Mouse (Mus musculus): ENCODE measurements around the gene Tmem170. TPM values are rescaled to one million over a fixed set of nuclear protein-coding genes. Genes with fewer than 3 reads are reported as not detected.

Gene Tmem170
- polyA plus RNA-seq (2016; fragmentation: Nextera tagmentation; extraction: Ambion mirVana) = 7.6 and 8.7 TPM in 2 replicates

GRCm38 (mm10) chr8:111876355-111876948 lies at the start of gene Tmem170:
Tmem170 (minus strand) TSS chr8:111876750.
- Histone ChIP-seq H3K4me3 (replicated peaks) (peak within 1 kb of the TSS; percentile 83), H3K9ac (peak within 1 kb of the TSS; percentile 66), H3K36me3 (replicated peaks) (no peaks in the 10 kb centered on the region), H3K27ac (peak within 1 kb of the TSS; percentile 63), H3K4me1 (peaks cover 7% of the 10 kb centered on the region), H3K27me3 (no peaks in the 10 kb centered on the region), H3K9me3 (no peaks in the 10 kb centered on the region), H3K4me2 (peak within 1 kb of the TSS; percentile 79)
- ATAC-seq (ENCODE audit: low FRiP score) = peak; percentile 99
- under 1% methylated on average over 43 of the region's 53 CpGs for WGBS

GRCm38 (mm10) chr8:111924976-111925375 lies 48.4 kb upstream of the Tmem170 start:
- 84% methylated on average over 7 of the region's 7 CpGs for whole genome bisulfite sequencing

GRCm38 (mm10) chr8:111923383-111923804 lies 46.8 kb upstream of the Tmem170 start:
- H3K27me3 ChIP-seq = no peaks in the 10 kb centered on the region
- WGBS = 36% methylated on average over 10 of the region's 10 CpGs
- H3K4me1 ChIP-seq = no peaks in the 10 kb centered on the region
- no peak for ATAC-seq (ENCODE audit: low FRiP score)
- 0 out of 2 replicates have a peak, but pooled peaks cover 2% of the 10 kb centered on the region for H3K36me3 ChIP-seq (replicated peaks)
- H3K9ac ChIP-seq = no peak overlapping the region
- H3K9me3 ChIP-seq = no peaks in the 10 kb centered on the region
- H3K4me3 ChIP-seq (replicated peaks) = no peak overlapping the region
- no peak overlapping the region for H3K4me2 ChIP-seq
- H3K27ac ChIP-seq = no peak overlapping the region

More at GRCm38 (mm10) chr8:111924976-111925375, 48.4 kb upstream of the Tmem170 start:
- H3K4me2 ChIP-seq = no peak overlapping the region
- H3K9me3 ChIP-seq = no peaks in the 10 kb centered on the region
- H3K4me1 ChIP-seq = no peaks in the 10 kb centered on the region
- no peak overlapping the region for H3K4me3 ChIP-seq (replicated peaks)
- H3K27ac ChIP-seq = no peak overlapping the region
- ATAC-seq (ENCODE audit: low FRiP score) = no peak
- no peaks in the 10 kb centered on the region for H3K36me3 ChIP-seq (replicated peaks)
- H3K27me3 ChIP-seq = no peaks in the 10 kb centered on the region
- no peak overlapping the region for H3K9ac ChIP-seq

- H3K4me1 ChIP-seq = no peaks in the 10 kb centered on the region
- WGBS = 81% methylated on average over 4 of the region's 4 CpGs
- no peaks in the 10 kb centered on the region for H3K9me3 ChIP-seq
- no peak overlapping the region for H3K4me2 ChIP-seq
- no peaks in the 10 kb centered on the region for H3K27me3 ChIP-seq
- no peak overlapping the region for H3K4me3 ChIP-seq (replicated peaks)
- H3K27ac ChIP-seq = no peak overlapping the region
- H3K9ac ChIP-seq = no peak overlapping the region
- no peak for ATAC-seq (ENCODE audit: low FRiP score)
- H3K36me3 ChIP-seq (replicated peaks) = peaks cover 13% of the 10 kb centered on the region; the same call in 1 of the 2 replicates
Measured at GRCm38 (mm10) chr8:111920971-111921370, 44.4 kb upstream of the Tmem170 start.

- Histone ChIP-seq H3K36me3 (replicated peaks) (peaks cover 13% of the 10 kb centered on the region; the same call in 1 of the 2 replicates), H3K9ac (no peak overlapping the region), H3K4me1 (no peaks in the 10 kb centered on the region), H3K9me3 (no peaks in the 10 kb centered on the region), H3K4me2 (no peak overlapping the region), H3K27ac (no peak overlapping the region), H3K4me3 (replicated peaks) (no peak overlapping the region), H3K27me3 (no peaks in the 10 kb centered on the region)
- WGBS = 83% methylated on average over 2 of the region's 2 CpGs
- ATAC-seq (ENCODE audit: low FRiP score) = no peak
Measured at GRCm38 (mm10) chr8:111919663-111920062, 43.1 kb upstream of the Tmem170 start.

GRCm38 (mm10) chr8:111912860-111913432 lies 36.4 kb upstream of the Tmem170 start:
- H3K4me2 ChIP-seq = peak overlapping the region; percentile 11; the same call in 1 of the 2 replicates
- H3K27ac ChIP-seq = peak overlapping the region; percentile 57
- H3K27me3 ChIP-seq = peaks cover 20% of the 10 kb centered on the region
- no peak overlapping the region for H3K9ac ChIP-seq
- no peaks in the 10 kb centered on the region for H3K9me3 ChIP-seq
- 40% methylated on average over 12 of the region's 12 CpGs for WGBS
- H3K36me3 ChIP-seq (replicated peaks) = 0 out of 2 replicates have a peak, but pooled peaks cover 6% of the 10 kb centered on the region
- no peak overlapping the region for H3K4me3 ChIP-seq (replicated peaks)
- peaks cover 16% of the 10 kb centered on the region for H3K4me1 ChIP-seq
- ATAC-seq (ENCODE audit: low FRiP score) = peak; percentile 68; the same call in 1 of the 2 replicates

- WGBS = 41% methylated on average over 7 of the region's 7 CpGs
- no peak overlapping the region for H3K27ac ChIP-seq
- H3K36me3 ChIP-seq (replicated peaks) = 0 out of 2 replicates have a peak, but pooled peaks cover 3% of the 10 kb centered on the region
- ATAC-seq (ENCODE audit: low FRiP score) = no peak
- no peak overlapping the region for H3K4me2 ChIP-seq
- H3K4me1 ChIP-seq = peaks cover 16% of the 10 kb centered on the region
- H3K9ac ChIP-seq = no peak overlapping the region
- H3K4me3 ChIP-seq (replicated peaks) = no peak overlapping the region
- peaks cover 20% of the 10 kb centered on the region for H3K27me3 ChIP-seq
- H3K9me3 ChIP-seq = no peaks in the 10 kb centered on the region
Measured at GRCm38 (mm10) chr8:111911572-111911971, 35.0 kb upstream of the Tmem170 start.

GRCm38 (mm10) chr8:111909621-111910450 lies 33.3 kb upstream of the Tmem170 start, which contains the start of gene Chst5:
Chst5 (minus strand) TSS chr8:111910447.
- Histone ChIP-seq H3K4me2 (peak within 1 kb of the TSS; percentile 59), H3K27me3 (peaks cover 20% of the 10 kb centered on the region), H3K4me3 (replicated peaks) (peak within 1 kb of the TSS; percentile 39), H3K9ac (peak within 1 kb of the TSS; percentile 56), H3K9me3 (no peaks in the 10 kb centered on the region), H3K4me1 (peaks cover 16% of the 10 kb centered on the region), H3K36me3 (replicated peaks) (no peaks in the 10 kb centered on the region), H3K27ac (no peak within 1 kb of the TSS)
- WGBS = 3% methylated on average over 47 of the region's 47 CpGs
- ATAC-seq (ENCODE audit: low FRiP score) = peak; percentile 71

GRCm38 (mm10) chr8:111905500-111906121 lies 29.1 kb upstream of the Tmem170 start:
- ATAC-seq (ENCODE audit: low FRiP score) = no peak
- 78% methylated on average over 7 of the region's 8 CpGs for WGBS
- Histone ChIP-seq H3K4me2 (no peak overlapping the region), H3K4me3 (replicated peaks) (no peak overlapping the region), H3K27ac (no peak overlapping the region), H3K27me3 (peaks cover 20% of the 10 kb centered on the region), H3K9me3 (no peaks in the 10 kb centered on the region), H3K4me1 (peaks cover 5% of the 10 kb centered on the region), H3K9ac (no peak overlapping the region), H3K36me3 (replicated peaks) (no peaks in the 10 kb centered on the region)

GRCm38 (mm10) chr8:111902080-111902479 lies 25.5 kb upstream of the Tmem170 start:
- Histone ChIP-seq H3K4me3 (replicated peaks) (no peak overlapping the region), H3K4me1 (no peaks in the 10 kb centered on the region), H3K27me3 (no peaks in the 10 kb centered on the region), H3K27ac (no peak overlapping the region), H3K4me2 (no peak overlapping the region), H3K9me3 (no peaks in the 10 kb centered on the region), H3K9ac (no peak overlapping the region), H3K36me3 (replicated peaks) (no peaks in the 10 kb centered on the region)
- 43% methylated on average over 5 of the region's 5 CpGs for WGBS
- ATAC-seq (ENCODE audit: low FRiP score) = no peak

- no peak overlapping the region for H3K27ac ChIP-seq
- no peak overlapping the region for H3K4me2 ChIP-seq
- no peak overlapping the region for H3K4me3 ChIP-seq (replicated peaks)
- no peaks in the 10 kb centered on the region for H3K9me3 ChIP-seq
- 41% methylated on average over 10 of the region's 10 CpGs for WGBS
- no peaks in the 10 kb centered on the region for H3K27me3 ChIP-seq
- no peaks in the 10 kb centered on the region for H3K36me3 ChIP-seq (replicated peaks)
- H3K4me1 ChIP-seq = no peaks in the 10 kb centered on the region
- no peak overlapping the region for H3K9ac ChIP-seq
- ATAC-seq (ENCODE audit: low FRiP score) = no peak
Measured at GRCm38 (mm10) chr8:111898586-111898985, 22.0 kb upstream of the Tmem170 start.

GRCm38 (mm10) chr8:111894955-111895354 lies 18.4 kb upstream of the Tmem170 start:
- Histone ChIP-seq H3K27me3 (peaks cover 28% of the 10 kb centered on the region), H3K9ac (no peak overlapping the region), H3K36me3 (replicated peaks) (no peaks in the 10 kb centered on the region), H3K4me1 (peaks cover 5% of the 10 kb centered on the region; the same call in 1 of the 2 replicates), H3K4me3 (replicated peaks) (no peak overlapping the region), H3K27ac (no peak overlapping the region), H3K4me2 (no peak overlapping the region), H3K9me3 (no peaks in the 10 kb centered on the region)
- no peak for ATAC-seq (ENCODE audit: low FRiP score)
- 87% methylated on average over 7 of the region's 7 CpGs for WGBS
